Mouse (Mus musculus) stomach, postnatal 0 days (tissue): ENCODE data around the gene Acly.

Experiments used
- CTCF ChIP-seq: IDR thresholded peaks from 2 replicates; pipeline ENCODE4 v1.5.1; 2016; ENCODE audit warnings: antibody characterized with exemption, low read depth, mild to moderate bottlenecking, moderate library complexity
- EP300 ChIP-seq: optimal IDR thresholded peaks from 2 replicates; pipeline ENCODE3; 2016; ENCODE audit warnings: antibody characterized with exemption

GRCm38 (mm10) chr11:100432002-100432401, 95.8 kb downstream of the Acly start:
- TF ChIP-seq CTCF (no peak), EP300 (no peak)
